Mouse (Mus musculus): ENCODE results near the gene Wdcp. TPM values are rescaled to one million over a fixed set of nuclear protein-coding genes. Genes with fewer than 3 reads are reported as not detected.
"Not testable (repeated sequence)": the region's sequence is repeated elsewhere in the genome, so short reads cannot be mapped to it uniquely, and the experiment has no call there.

The Wdcp gene
- polyA plus RNA-seq, 1 experiment from 2014 or later = 14.1 TPM

DNA sequence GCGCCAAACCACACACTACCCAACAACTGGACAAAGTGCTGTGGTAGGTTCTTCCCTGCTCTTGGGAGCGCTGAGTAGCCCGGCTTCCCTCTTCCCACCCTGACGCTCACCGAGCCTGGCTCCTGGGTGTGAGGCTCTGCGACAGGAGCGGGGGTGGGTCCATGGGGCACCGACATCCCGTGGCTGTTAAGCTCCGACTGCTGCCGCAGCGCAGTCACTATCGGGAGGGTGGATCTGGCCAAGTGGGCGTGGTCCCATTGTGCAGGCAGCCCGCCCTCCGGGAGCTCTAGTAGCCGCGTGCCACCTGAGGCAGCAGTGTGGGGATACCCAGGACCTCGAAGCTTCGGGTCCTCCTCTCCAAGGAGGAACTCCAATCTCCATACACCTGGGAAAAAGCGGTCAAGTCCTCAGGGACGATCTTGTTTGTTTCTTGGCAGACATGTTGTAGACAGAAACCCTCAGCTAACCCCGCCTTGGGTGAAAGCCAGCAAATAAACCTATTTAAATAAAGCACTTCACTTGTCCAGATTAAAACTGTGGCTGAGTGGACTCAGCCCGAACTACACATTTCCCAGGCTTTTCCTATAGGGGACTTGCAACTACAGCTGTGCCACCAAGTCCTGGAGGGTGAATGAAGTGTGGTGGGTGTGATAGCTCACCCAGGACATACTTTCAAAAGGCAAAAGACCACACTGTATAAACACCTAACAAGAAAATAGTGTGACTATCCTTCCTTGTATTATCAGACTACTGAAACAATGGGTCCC, 31.2 kb downstream of the Wdcp start, which contains the start of gene Mfsd2b:
Gene Mfsd2b, minus strand, starts transcription at position 199 of the 767 bp plus-strand sequence.
- 3% methylated on average over 24 of the region's 24 CpGs for WGBS
- peak within 1 kb of the TSS; percentile 14; the same call in 1 of the 2 replicates for H3K27ac ChIP-seq (ENCODE audit: low read length)
- ATAC-seq (replicated peaks; ENCODE audit: extremely low read depth, insufficient read depth, low FRiP score) = peak; percentile 90
- peak within 1 kb of the TSS; percentile 41 for H3K4me3 ChIP-seq (ENCODE audit: low read length)
- H3K36me3 ChIP-seq (ENCODE audit: control insufficient read depth, insufficient read depth) = peaks cover 8% of the 10 kb centered on the region
- H3K4me1 ChIP-seq (ENCODE audit: control insufficient read depth, insufficient read depth, low read length) = peaks cover 15% of the 10 kb centered on the region
- no peaks in the 10 kb centered on the region for H3K9me3 ChIP-seq (replicated peaks; ENCODE audit: control insufficient read depth, low read length)
- peak within 1 kb of the TSS; percentile 92 for H3K4me2 ChIP-seq (ENCODE audit: low read depth, low read length)
- H3K9ac ChIP-seq (ENCODE audit: low read length) = peak within 1 kb of the TSS; percentile 65
- H3K27me3 ChIP-seq (ENCODE audit: control insufficient read depth, insufficient read depth, low read length) = no peaks in the 10 kb centered on the region

DNA sequence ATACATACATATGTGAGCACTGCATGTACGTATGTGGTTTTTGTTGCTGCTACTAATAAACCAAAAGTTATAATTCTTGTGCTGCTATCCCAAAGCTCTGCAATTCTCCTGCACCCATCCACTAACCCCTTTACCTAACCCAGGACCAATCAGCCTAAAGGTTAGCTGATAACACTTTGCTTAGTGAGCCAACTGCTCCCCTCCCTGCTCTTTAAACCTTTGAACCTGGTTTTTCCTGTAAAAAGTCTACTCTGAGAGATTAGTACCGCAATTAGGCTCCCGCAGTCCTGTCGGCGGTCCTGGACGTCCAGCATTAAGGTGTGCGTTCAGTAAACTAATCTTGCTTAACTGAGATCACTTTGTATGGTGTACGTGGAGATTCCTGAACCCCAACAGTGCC, 32.5 kb downstream of the Wdcp start:
- Histone ChIP-seq H3K27me3 (ENCODE audit: control insufficient read depth, insufficient read depth, low read length) (no peaks in the 10 kb centered on the region), H3K36me3 (ENCODE audit: control insufficient read depth, insufficient read depth) (peaks cover 12% of the 10 kb centered on the region), H3K4me3 (ENCODE audit: low read length) (no peak overlapping the region), H3K9ac (ENCODE audit: low read length) (no peak overlapping the region), H3K9me3 (replicated peaks; ENCODE audit: control insufficient read depth, low read length) (no peaks in the 10 kb centered on the region), H3K4me2 (ENCODE audit: low read depth, low read length) (no peak overlapping the region), H3K4me1 (ENCODE audit: control insufficient read depth, insufficient read depth, low read length) (peaks cover 15% of the 10 kb centered on the region), H3K27ac (ENCODE audit: low read length) (no peak overlapping the region)
- WGBS = 86% methylated on average over 8 of the region's 8 CpGs
- no peak for ATAC-seq (replicated peaks; ENCODE audit: extremely low read depth, insufficient read depth, low FRiP score)

DNA sequence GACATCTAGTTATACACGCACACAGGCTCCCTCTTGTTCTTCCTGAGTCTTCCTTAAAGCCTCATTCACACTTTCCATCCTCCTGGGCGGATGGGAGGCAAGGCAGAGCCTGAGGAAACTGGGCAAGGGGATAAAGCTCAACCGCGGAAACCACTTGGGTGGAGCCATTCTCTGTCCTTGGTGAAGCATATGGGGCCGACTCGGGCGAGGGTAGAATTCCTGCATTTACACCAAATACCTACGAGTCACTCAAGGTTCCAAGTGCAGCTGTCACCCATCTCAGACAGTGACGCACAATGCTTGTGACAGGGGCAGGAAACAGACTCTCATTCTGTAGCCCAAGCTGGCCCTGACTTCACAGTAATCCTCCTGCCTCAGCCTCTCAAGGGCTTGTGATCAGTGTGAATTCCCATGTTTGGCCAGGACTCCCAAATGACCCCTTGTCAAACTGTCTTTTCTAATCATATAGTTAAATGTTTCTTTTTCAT, 35.2 kb downstream of the Wdcp start:
- H3K27ac ChIP-seq (ENCODE audit: low read length) = no peak overlapping the region
- no peak for ATAC-seq (replicated peaks; ENCODE audit: extremely low read depth, insufficient read depth, low FRiP score)
- H3K4me1 ChIP-seq (ENCODE audit: control insufficient read depth, insufficient read depth, low read length) = peaks cover 15% of the 10 kb centered on the region
- WGBS = 72% methylated on average over 9 of the region's 9 CpGs
- peaks cover 25% of the 10 kb centered on the region for H3K36me3 ChIP-seq (ENCODE audit: control insufficient read depth, insufficient read depth)
- H3K4me2 ChIP-seq (ENCODE audit: low read depth, low read length) = no peak overlapping the region
- H3K9ac ChIP-seq (ENCODE audit: low read length) = no peak overlapping the region
- H3K4me3 ChIP-seq (ENCODE audit: low read length) = no peak overlapping the region
- H3K27me3 ChIP-seq (ENCODE audit: control insufficient read depth, insufficient read depth, low read length) = no peaks in the 10 kb centered on the region
- no peaks in the 10 kb centered on the region for H3K9me3 ChIP-seq (replicated peaks; ENCODE audit: control insufficient read depth, low read length)

DNA sequence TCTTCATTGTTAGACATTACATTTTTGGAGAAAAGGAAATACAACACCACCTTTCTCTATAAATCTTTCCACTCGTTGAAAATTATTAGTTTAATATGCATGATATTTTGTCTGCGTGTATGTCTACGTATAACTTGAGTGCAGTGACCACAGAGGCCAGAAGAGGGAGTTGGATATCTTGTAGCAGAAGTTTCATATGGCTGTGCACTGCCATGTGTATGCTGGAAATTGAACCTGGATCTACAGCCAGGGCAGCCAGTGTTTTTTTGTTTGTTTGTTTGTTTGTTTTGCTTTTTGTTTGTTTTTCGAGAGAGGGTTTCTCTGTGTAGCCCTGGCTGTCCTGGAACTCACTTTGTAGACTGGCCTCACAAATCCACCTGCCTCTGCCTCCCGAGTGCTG, 35.9 kb downstream of the Wdcp start:
- WGBS = 93% methylated on average over 5 of the region's 5 CpGs
- H3K4me1 ChIP-seq (ENCODE audit: control insufficient read depth, insufficient read depth, low read length) = peaks cover 9% of the 10 kb centered on the region
- no peak for ATAC-seq (replicated peaks; ENCODE audit: extremely low read depth, insufficient read depth, low FRiP score)
- no peak overlapping the region for H3K4me2 ChIP-seq (ENCODE audit: low read depth, low read length)
- H3K27ac ChIP-seq (ENCODE audit: low read length) = no peak overlapping the region
- H3K9ac ChIP-seq (ENCODE audit: low read length) = no peak overlapping the region
- H3K4me3 ChIP-seq (ENCODE audit: low read length) = no peak overlapping the region
- H3K36me3 ChIP-seq (ENCODE audit: control insufficient read depth, insufficient read depth) = peaks cover 28% of the 10 kb centered on the region
- H3K27me3 ChIP-seq (ENCODE audit: control insufficient read depth, insufficient read depth, low read length) = no peaks in the 10 kb centered on the region
- H3K9me3 ChIP-seq (replicated peaks; ENCODE audit: control insufficient read depth, low read length) = no peaks in the 10 kb centered on the region

DNA sequence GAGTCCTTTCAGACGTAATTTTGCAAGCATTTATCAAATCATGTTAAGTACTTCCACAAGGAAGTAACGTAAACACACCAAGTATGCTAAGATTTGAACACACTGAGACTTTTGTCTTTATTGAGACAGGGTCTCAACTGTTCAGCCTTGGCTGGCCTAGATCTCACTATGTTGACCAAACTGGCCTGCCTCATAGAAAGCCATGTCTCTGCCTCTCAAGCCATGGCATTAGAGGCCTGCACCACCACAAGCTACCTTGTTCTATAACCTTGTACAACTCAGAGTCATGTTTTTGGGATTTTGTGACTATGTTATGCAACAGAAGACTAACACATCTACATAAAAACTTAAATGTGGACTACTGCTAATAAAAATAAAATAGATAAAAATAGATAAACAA, 39.0 kb downstream of the Wdcp start:
- Histone ChIP-seq H3K4me2 (ENCODE audit: low read depth, low read length) (no peak overlapping the region), H3K4me3 (ENCODE audit: low read length) (no peak overlapping the region), H3K9me3 (replicated peaks; ENCODE audit: control insufficient read depth, low read length) (no peaks in the 10 kb centered on the region), H3K27me3 (ENCODE audit: control insufficient read depth, insufficient read depth, low read length) (no peaks in the 10 kb centered on the region), H3K9ac (ENCODE audit: low read length) (no peak overlapping the region), H3K4me1 (ENCODE audit: control insufficient read depth, insufficient read depth, low read length) (no peaks in the 10 kb centered on the region), H3K27ac (ENCODE audit: low read length) (no peak overlapping the region), H3K36me3 (ENCODE audit: control insufficient read depth, insufficient read depth) (peaks cover 28% of the 10 kb centered on the region)
- ATAC-seq (replicated peaks; ENCODE audit: extremely low read depth, insufficient read depth, low FRiP score) = no peak
- 72% methylated on average over 2 of the region's 2 CpGs for WGBS

DNA sequence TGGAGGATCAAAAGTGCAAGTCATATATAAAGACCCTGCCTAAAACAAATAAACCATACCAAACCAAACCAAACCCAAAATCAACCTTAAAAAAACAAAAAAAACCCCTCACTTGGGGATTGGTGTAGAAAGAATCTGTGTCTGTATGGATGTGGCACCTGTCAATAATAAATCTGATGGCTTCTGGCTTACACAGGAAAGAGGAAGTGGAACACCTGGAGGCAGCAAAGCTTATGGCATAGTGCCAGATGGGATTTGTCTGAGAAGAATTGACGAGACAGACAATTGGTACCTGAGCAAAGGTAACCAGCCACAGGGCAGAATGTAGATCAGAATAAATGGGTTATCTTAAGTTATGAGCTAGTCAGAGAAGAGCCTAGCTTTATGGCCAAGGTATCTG, 42.0 kb downstream of the Wdcp start:
- no peak overlapping the region for H3K4me2 ChIP-seq (ENCODE audit: low read depth, low read length)
- no peaks in the 10 kb centered on the region for H3K9me3 ChIP-seq (replicated peaks; ENCODE audit: control insufficient read depth, low read length)
- H3K27me3 ChIP-seq (ENCODE audit: control insufficient read depth, insufficient read depth, low read length) = no peaks in the 10 kb centered on the region
- H3K36me3 ChIP-seq (ENCODE audit: control insufficient read depth, insufficient read depth) = peaks cover 16% of the 10 kb centered on the region
- 0 out of 2 replicates have a peak, but pooled peaks cover 4% of the 10 kb centered on the region for H3K4me1 ChIP-seq (ENCODE audit: control insufficient read depth, insufficient read depth, low read length)
- WGBS = 75% methylated on average over 1 of the region's 1 CpGs
- no peak overlapping the region for H3K9ac ChIP-seq (ENCODE audit: low read length)
- ATAC-seq (replicated peaks; ENCODE audit: extremely low read depth, insufficient read depth, low FRiP score) = no peak
- H3K27ac ChIP-seq (ENCODE audit: low read length) = no peak overlapping the region
- no peak overlapping the region for H3K4me3 ChIP-seq (ENCODE audit: low read length)

DNA sequence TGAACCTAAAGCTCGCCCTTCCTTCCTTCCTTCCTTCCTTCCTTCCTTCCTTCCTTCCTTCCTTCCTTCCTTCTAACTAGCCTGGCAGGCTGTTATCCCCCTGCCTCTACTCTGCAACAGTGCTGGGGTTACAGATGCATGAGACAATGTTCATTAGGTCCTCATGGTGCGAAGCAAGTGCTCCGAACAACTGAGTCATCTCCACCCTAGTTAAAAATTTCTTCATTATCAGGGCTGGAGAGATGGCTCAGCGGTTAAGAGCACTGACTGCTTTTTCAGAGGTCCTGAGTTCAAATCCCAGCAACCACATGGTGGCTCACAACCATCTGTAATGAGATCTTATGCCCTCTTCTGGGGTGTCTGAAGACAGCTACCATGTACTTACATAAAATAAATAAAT, 43.5 kb downstream of the Wdcp start:
- H3K36me3 ChIP-seq (ENCODE audit: control insufficient read depth, insufficient read depth) = peaks cover 13% of the 10 kb centered on the region
- 98% methylated on average over 4 of the region's 4 CpGs for WGBS
- H3K4me1 ChIP-seq (ENCODE audit: control insufficient read depth, insufficient read depth, low read length); H3K9ac ChIP-seq (ENCODE audit: low read length); H3K27ac ChIP-seq (ENCODE audit: low read length); H3K4me3 ChIP-seq (ENCODE audit: low read length); H3K9me3 ChIP-seq (replicated peaks; ENCODE audit: control insufficient read depth, low read length); ATAC-seq (replicated peaks; ENCODE audit: extremely low read depth, insufficient read depth, low FRiP score); H3K27me3 ChIP-seq (ENCODE audit: control insufficient read depth, insufficient read depth, low read length); H3K4me2 ChIP-seq (ENCODE audit: low read depth, low read length): not testable (repeated sequence)

DNA sequence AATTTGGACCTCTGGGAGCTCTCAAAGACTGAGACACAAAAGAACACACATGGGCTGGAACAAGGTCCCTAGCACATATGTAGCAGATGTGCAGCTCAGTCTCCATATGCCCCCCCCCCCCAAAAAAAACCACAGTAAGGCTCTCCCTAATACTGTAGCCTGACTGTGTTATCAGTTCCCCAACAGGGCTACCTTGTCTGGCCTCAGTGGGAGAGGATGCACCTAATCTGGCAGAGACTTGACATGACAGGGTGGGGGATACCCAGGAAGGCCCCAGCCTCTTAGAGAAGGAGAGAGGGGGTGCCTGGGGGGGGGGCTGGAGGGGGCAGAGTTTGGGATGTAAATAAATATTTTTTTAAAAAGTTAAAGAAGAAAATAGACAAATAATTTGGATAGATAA, 45.6 kb downstream of the Wdcp start:
- Histone ChIP-seq H3K4me1 (ENCODE audit: control insufficient read depth, insufficient read depth, low read length) (0 out of 2 replicates have a peak, but pooled peaks cover 4% of the 10 kb centered on the region), H3K4me2 (ENCODE audit: low read depth, low read length) (no peak overlapping the region), H3K27ac (ENCODE audit: low read length) (no peak overlapping the region), H3K4me3 (ENCODE audit: low read length) (no peak overlapping the region), H3K9me3 (replicated peaks; ENCODE audit: control insufficient read depth, low read length) (no peaks in the 10 kb centered on the region), H3K36me3 (ENCODE audit: control insufficient read depth, insufficient read depth) (0 out of 2 replicates have a peak, but pooled peaks cover 3% of the 10 kb centered on the region), H3K9ac (ENCODE audit: low read length) (no peak overlapping the region), H3K27me3 (ENCODE audit: control insufficient read depth, insufficient read depth, low read length) (no peaks in the 10 kb centered on the region)
- no peak for ATAC-seq (replicated peaks; ENCODE audit: extremely low read depth, insufficient read depth, low FRiP score)

DNA sequence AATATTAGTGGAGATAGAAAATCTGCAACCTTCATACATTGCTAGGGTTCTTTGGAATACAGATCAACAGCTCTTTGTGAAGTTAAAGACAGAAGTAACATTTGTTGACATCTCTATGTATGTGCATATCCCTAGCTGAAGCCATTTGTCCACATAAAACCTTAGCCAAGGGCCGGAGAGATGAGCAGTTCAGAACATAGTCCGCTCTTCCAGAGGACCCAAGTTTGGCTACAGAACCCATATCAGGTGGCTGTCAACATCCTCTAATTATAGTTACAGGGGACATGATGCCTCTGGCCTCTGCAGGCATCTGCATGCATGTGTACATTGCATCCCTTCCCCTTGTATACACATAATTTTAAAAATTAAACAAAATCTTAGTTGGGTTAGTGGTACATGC, 46.1 kb downstream of the Wdcp start:
- H3K4me3 ChIP-seq (ENCODE audit: low read length) = no peak overlapping the region
- no peak overlapping the region for H3K9ac ChIP-seq (ENCODE audit: low read length)
- no peak for ATAC-seq (replicated peaks; ENCODE audit: extremely low read depth, insufficient read depth, low FRiP score)
- 52% methylated on average over 2 of the region's 2 CpGs for WGBS
- 0 out of 2 replicates have a peak, but pooled peaks cover 4% of the 10 kb centered on the region for H3K4me1 ChIP-seq (ENCODE audit: control insufficient read depth, insufficient read depth, low read length)
- no peak overlapping the region for H3K27ac ChIP-seq (ENCODE audit: low read length)
- no peaks in the 10 kb centered on the region for H3K27me3 ChIP-seq (ENCODE audit: control insufficient read depth, insufficient read depth, low read length)
- no peaks in the 10 kb centered on the region for H3K9me3 ChIP-seq (replicated peaks; ENCODE audit: control insufficient read depth, low read length)
- H3K36me3 ChIP-seq (ENCODE audit: control insufficient read depth, insufficient read depth) = peaks cover 3% of the 10 kb centered on the region; the same call in 1 of the 2 replicates
- H3K4me2 ChIP-seq (ENCODE audit: low read depth, low read length) = no peak overlapping the region

Data from heart, embryonic 16.5 days (tissue).